Mouse (Mus musculus) ES-Bruce4 (cell line): ENCODE measurements around the gene L3mbtl3. TPM values are rescaled to one million over a fixed set of nuclear protein-coding genes. Genes with fewer than 3 reads are reported as not detected.
A peak's percentile ranks its signal among the peaks of the same experiment; 100 is the strongest.

Source experiments
- H3K27ac ChIP-seq: 2 replicates; pipeline ENCODE4 v1.5.1; 2012; ENCODE audit warnings: low read length, inconsistent platforms; ENCODE audit not compliant: insufficient read depth
- H3K27me3 ChIP-seq: 2 replicates; pipeline ENCODE4 v1.6.1; 2012; ENCODE audit warnings: mild to moderate bottlenecking, low read length, inconsistent platforms; ENCODE audit not compliant: control insufficient read depth, poor library complexity, insufficient read depth, severe bottlenecking
- H3K36me3 ChIP-seq: 2 replicates; pipeline ENCODE4 v1.6.1; 2012; ENCODE audit warnings: inconsistent platforms, mild to moderate bottlenecking, low read length, moderate library complexity; ENCODE audit not compliant: control insufficient read depth, poor library complexity, insufficient read depth, severe bottlenecking
- H3K4me1 ChIP-seq: one replicate; pipeline ENCODE4 v1.8.1; 2011; ENCODE audit warnings: low read length; ENCODE audit not compliant: control insufficient read depth, insufficient read depth
- H3K4me3 ChIP-seq: 2 replicates; pipeline ENCODE4 v1.5.1; 2011; ENCODE audit warnings: low read depth, mild to moderate bottlenecking, low read length
- H3K9ac ChIP-seq: 2 replicates; pipeline ENCODE4 v1.6.1; 2012; ENCODE audit warnings: low read depth, mild to moderate bottlenecking, inconsistent platforms; ENCODE audit not compliant: poor library complexity, severe bottlenecking
- H3K9me3 ChIP-seq: replicated peaks from 2 replicates; pipeline ENCODE4 v1.6.1; 2012; ENCODE audit warnings: mild to moderate bottlenecking, low read length, inconsistent platforms; ENCODE audit not compliant: control insufficient read depth, poor library complexity, insufficient read depth, severe bottlenecking
- CTCF ChIP-seq: IDR thresholded peaks from one replicate; pipeline ENCODE4 v1.8.1; 2011; ENCODE audit warnings: low read depth, low read length
- EP300 ChIP-seq: IDR thresholded peaks from 2 replicates; pipeline ENCODE4 v1.6.1; 2011; ENCODE audit warnings: low read depth, low read length; ENCODE audit not compliant: insufficient read depth
- POLR2A ChIP-seq: IDR thresholded peaks from one replicate; pipeline ENCODE4 v1.8.1; 2011; ENCODE audit warnings: low read length; ENCODE audit not compliant: insufficient read depth
- polyA plus RNA-seq: library from polyadenylated mRNA; stranded (reverse); fragments of >200 nt; gene quantifications from 2 replicates; pipeline ENCODE4 v1.2.4, GENCODE M21; 2011; ENCODE audit warnings: low read depth; ENCODE audit not compliant: missing spikeins, insufficient read depth, insufficient read length

Gene L3mbtl3
- polyA plus RNA-seq, 1 experiment, result 15.9 TPM

DNA sequence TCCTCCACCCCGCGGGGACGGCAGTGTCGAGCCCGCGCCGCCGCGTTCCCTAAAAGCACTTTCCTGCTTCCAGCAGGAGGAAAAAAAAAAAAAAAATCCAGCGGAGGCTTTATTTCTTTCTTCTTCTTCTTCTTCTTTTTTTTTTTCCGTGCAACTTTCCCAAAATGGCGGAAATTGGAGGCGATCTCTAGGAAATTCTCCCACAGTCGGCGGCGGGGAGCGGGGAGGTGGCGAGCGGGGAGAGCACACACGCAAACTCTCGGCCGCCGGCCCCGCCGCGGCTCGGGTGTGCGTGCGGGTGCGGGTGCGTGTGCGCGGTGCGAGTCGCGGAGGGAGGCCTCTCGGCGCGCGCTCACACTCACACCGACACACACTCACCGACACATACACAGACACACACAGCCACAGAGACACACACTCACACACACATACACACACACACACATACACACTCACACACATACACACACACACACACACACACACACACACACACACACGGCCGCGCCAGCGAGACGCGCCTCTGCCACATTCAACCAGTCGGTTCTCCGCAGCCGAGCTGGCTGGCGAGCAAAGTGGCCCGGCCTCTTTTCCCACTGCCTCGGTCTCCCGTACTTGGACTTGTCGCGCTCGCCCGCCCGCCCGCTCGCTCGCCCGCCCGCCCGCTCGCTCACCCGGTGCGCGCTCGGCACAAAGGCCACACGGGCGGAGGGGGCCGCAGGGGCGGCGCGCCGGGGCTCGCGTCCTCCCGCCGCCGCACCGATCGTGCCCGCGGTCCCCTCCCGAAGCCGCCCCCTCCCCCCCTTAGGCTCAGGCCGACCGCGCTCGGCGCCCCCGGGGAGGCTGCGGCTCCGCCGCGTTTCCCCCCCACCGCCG, 1.1 kb downstream of the L3mbtl3 start:
- Histone ChIP-seq H3K9me3 (no peaks in the 10 kb centered on the region), H3K9ac (peak overlapping the region; percentile 73), H3K4me3 (peak overlapping the region; percentile 99), H3K27me3 (peaks cover 2% of the 10 kb centered on the region; the same call in 1 of the 2 replicates), H3K4me1 (no peaks in the 10 kb centered on the region), H3K36me3 (no peaks in the 10 kb centered on the region), H3K27ac (no peak overlapping the region)
- TF ChIP-seq EP300, result no peak
- no peak for TF ChIP-seq CTCF

DNA sequence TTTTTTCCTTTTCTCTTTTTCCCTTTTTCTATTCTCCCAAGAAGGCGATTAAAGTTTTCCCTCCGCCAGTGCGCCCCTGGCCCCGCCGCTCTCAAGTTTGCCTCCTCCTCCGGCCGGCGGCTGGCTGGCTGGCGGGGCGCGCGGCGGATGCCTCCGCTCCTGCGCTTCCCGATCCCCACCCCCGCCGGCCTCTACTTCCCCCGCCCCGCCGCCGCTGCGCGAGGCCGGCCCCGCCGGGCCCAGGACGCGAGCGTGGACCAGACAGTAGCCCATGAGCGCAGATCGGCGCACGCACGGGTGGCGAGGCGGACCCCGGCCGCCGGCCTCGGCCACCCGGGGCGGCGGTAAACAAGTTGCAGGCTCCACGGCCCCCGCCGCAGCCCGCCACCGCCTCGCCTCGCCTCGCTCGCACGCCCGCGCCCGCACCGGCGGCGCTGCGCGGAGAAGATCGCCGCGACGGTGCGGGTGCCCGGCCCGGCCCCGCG, 1.8 kb downstream of the L3mbtl3 start:
- TF ChIP-seq POLR2A (no peak), CTCF (no peak), EP300 (no peak)
- Histone ChIP-seq H3K9ac (peak overlapping the region; percentile 73), H3K27ac (no peak overlapping the region), H3K9me3 (no peaks in the 10 kb centered on the region), H3K4me3 (peak overlapping the region; percentile 99), H3K4me1 (no peaks in the 10 kb centered on the region), H3K27me3 (peaks cover 2% of the 10 kb centered on the region; the same call in 1 of the 2 replicates), H3K36me3 (no peaks in the 10 kb centered on the region)

DNA sequence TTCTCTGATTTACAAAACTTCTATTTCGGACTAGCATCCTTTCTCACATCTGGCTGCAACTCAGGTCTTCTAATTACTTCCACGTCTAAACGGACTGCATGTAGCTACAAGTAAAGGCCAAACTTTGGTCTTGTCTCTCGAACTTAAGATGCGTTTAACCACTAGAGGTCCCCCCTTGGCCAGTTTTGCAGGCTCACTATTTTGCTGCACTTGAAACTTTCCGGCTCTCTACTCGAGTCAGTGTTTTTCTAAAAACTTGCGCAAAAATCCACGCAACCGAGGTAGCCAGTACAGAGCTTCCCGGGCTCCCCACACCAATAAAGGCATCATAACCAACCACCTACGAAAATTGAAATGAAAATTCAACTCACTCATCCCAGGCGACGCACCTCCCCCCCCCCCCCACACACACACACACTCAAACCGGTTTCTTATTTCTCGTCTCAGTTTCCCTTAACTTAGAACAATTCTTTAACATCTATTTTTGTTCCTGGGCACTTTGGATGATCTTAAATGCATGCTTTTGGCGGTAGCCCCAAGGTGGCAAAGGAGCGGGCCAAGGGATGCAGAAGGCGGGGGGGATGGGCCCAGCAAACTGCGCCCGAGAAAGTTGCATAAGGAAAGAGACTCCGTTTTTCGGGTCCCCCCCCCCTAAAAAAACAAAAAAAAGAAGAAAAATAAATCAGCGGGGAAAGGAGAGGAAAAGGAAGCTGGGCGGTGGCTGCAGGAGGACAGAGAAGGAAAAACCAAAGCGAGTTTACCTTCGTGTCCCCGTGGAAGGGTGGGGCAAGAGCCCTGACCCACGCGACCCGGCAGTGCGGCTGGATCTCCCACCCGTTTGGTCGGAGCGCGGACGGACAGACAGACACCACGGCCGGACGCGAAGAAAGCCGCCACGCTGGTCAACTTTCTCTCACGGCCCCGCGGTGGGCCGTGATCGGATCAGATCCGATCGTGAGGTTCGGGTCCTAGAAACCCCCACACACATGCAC, 2.5 kb downstream of the L3mbtl3 start:
- TF ChIP-seq POLR2A, result no peak
- TF ChIP-seq CTCF, result no peak
- TF ChIP-seq EP300, result no peak
- Histone ChIP-seq H3K36me3 (no peaks in the 10 kb centered on the region), H3K4me3 (peak overlapping the region; percentile 99), H3K27ac (no peak overlapping the region), H3K9me3 (no peaks in the 10 kb centered on the region), H3K9ac (peak overlapping the region; percentile 73), H3K27me3 (peaks cover 2% of the 10 kb centered on the region; the same call in 1 of the 2 replicates), H3K4me1 (no peaks in the 10 kb centered on the region)

DNA sequence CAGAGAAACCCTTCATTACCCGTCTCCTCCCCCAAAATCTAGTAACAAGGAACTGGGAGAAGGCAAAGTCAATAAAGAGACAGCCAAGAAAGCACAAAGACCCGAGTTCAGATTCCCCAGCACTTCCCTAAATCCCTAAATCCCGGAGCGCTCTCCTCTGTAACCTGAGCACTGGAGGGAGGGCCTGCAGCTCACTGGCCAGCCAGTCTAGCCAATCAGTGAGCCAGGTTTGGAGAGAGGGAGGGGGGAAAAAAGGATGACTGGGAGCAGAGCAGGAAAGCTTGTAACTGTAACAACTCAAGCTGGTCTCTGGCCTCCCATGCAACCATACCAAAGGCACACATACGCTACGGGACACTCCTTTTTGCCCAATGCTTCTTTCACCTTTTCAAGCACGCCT, 4.4 kb downstream of the L3mbtl3 start:
- Histone ChIP-seq H3K27ac (no peak overlapping the region), H3K36me3 (no peaks in the 10 kb centered on the region), H3K27me3 (peaks cover 2% of the 10 kb centered on the region; the same call in 1 of the 2 replicates), H3K4me3 (no peak overlapping the region), H3K4me1 (no peaks in the 10 kb centered on the region), H3K9ac (no peak overlapping the region), H3K9me3 (no peaks in the 10 kb centered on the region)
- TF ChIP-seq EP300 (no peak), POLR2A (no peak), CTCF (no peak)

DNA sequence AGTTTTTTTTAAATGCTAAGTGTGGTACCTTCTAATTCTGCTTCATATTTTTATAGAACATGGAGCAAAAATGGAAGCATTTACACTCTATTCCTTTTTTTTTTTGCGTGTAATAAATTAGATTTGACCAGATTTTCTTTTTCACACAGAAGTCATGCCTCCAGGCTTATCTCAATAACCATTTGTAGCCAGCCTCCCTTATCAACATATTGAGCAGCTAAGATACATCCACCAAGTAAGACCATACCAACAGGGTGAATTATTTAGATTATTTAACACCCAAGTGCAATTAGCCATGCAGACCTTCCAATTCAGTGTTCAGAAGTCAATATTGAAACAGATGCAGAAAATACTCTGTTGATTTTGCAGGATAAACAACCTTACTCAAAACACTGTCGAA, 10.8 kb downstream of the L3mbtl3 start:
- Histone ChIP-seq H3K4me3 (no peak overlapping the region), H3K9ac (no peak overlapping the region), H3K27ac (no peak overlapping the region), H3K4me1 (no peaks in the 10 kb centered on the region), H3K9me3 (no peaks in the 10 kb centered on the region), H3K36me3 (no peaks in the 10 kb centered on the region), H3K27me3 (no peaks in the 10 kb centered on the region)
- TF ChIP-seq POLR2A (no peak), EP300 (no peak), CTCF (no peak)
